Mouse (Mus musculus): ENCODE data around the gene Jchain.

DNA sequence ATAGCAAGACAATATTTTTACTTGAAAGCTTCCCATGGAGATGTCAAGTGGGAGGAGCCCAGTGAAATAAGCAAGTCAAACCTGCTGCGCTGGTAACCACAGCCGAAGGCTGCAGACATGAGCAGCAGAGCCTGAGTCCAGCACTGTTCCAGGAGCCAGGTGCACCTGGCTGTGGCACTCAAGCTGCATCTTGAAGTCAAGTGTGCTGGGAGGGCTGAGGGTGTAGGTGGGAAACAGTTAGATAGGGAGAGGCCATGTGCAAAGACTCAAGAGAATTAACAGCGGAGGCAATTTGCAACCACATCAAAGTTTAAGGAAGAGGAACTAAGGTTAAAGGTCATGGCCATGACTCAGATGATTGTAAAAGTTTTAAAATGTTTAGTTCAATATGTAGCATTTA, 27.9 kb downstream of the Jchain start:
- TF ChIP-seq CTCF (IDR thresholded peaks at IDR 0.05): no peak
- TF ChIP-seq EP300 (IDR thresholded peaks at IDR 0.05): no peak
